Mouse (Mus musculus) kidney, embryonic 15.5 days (tissue): ENCODE results near the gene Slc11a1. TPM values are rescaled to one million over a fixed set of nuclear protein-coding genes. Genes with fewer than 3 reads are reported as not detected.
"Not testable (repeated sequence)": the region's sequence is repeated elsewhere in the genome, so short reads cannot be mapped to it uniquely, and the experiment has no call there.

Source experiments
- ATAC-seq: fragments of 200-750 bp; cut with Nextera tagmentation; replicated peaks from 2 replicates; pipeline ENCODE4 v1.8.0; 2017; ENCODE audit warnings: moderate TSS enrichment; ENCODE audit not compliant: low FRiP score
- H3K27ac ChIP-seq: fragments of 300-500 bp; sonication (generic); 2 replicates; pipeline ENCODE4 v1.5.1; 2015; ENCODE audit warnings: mild to moderate bottlenecking, inconsistent platforms
- H3K27me3 ChIP-seq: fragments of 300-500 bp; sonication (generic); 2 replicates; pipeline ENCODE4 v1.6.1; 2015; ENCODE audit warnings: inconsistent platforms
- H3K36me3 ChIP-seq: fragments of 300-500 bp; sonication (generic); 2 replicates; pipeline ENCODE4 v1.6.1; 2015; ENCODE audit warnings: inconsistent platforms
- H3K4me1 ChIP-seq: fragments of 300-500 bp; sonication (generic); 2 replicates; pipeline ENCODE4 v1.6.1; 2015; ENCODE audit warnings: inconsistent platforms
- H3K4me2 ChIP-seq: fragments of 300-500 bp; sonication (generic); 2 replicates; pipeline ENCODE4 v1.6.1; 2015; ENCODE audit warnings: moderate library complexity, mild to moderate bottlenecking, inconsistent platforms
- H3K4me3 ChIP-seq: fragments of 300-500 bp; sonication (generic); replicated peaks from 2 replicates; pipeline ENCODE4 v1.5.1; 2015; ENCODE audit warnings: mild to moderate bottlenecking, inconsistent platforms
- H3K9ac ChIP-seq: fragments of 300-500 bp; sonication (generic); 2 replicates; pipeline ENCODE4 v1.6.1; 2015; ENCODE audit warnings: mild to moderate bottlenecking, inconsistent platforms
- H3K9me3 ChIP-seq: fragments of 300-500 bp; sonication (generic); replicated peaks from 2 replicates; pipeline ENCODE4 v1.6.1; 2016; ENCODE audit warnings: inconsistent platforms
- WGBS: fragments of 180-500 bp; shearing (Covaris S2); methylation state at CpG from one replicate; pipeline ENCODE4 v1.1.7; 2015; ENCODE audit warnings: mixed read lengths; 5-methylcytosine and 5-hydroxymethylcytosine counted together
- polyA plus RNA-seq: library from polyadenylated mRNA; unstranded; fragments of >200 nt; fragmentation: Nextera tagmentation; extraction: Ambion mirVana; gene quantifications from 2 replicates; pipeline ENCODE4 v1.2.1, GENCODE M21; 2015

Slc11a1 gene
- polyA plus RNA-seq = 3.8 and 5.9 TPM in 2 replicates

DNA sequence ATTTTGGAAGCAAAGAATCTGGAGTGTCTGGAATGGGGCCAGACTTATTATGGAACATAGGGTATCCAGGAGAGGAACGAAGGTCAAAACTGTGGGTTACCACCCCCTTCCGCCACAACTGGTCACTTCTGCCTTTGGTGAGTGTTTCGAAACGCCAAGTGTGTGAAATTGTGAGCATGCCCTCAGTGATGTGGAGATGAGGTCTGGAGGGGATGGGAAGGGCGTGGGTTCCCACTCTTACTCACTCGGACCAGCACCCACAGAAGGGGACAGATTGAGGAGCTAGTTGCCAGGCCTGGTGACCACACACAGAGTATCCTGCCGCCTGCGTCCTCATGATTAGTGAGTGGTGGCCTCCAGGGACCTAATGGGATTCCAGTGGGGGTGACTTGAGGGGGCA lies at the start of gene Slc11a1:
Slc11a1 (plus strand) TSS at position 216 of the 400 bp plus-strand sequence.
- ATAC-seq = no peak
- Histone ChIP-seq H3K36me3 (no peaks in the 10 kb centered on the region), H3K27ac (no peak within 1 kb of the TSS), H3K9me3 (no peaks in the 10 kb centered on the region), H3K4me3 (no peak within 1 kb of the TSS), H3K9ac (no peak within 1 kb of the TSS), H3K27me3 (no peaks in the 10 kb centered on the region), H3K4me1 (peaks cover 6% of the 10 kb centered on the region; the same call in 1 of the 2 replicates), H3K4me2 (no peak within 1 kb of the TSS)
- 66% methylated on average over 8 of the region's 8 CpGs for WGBS

- not testable (repeated sequence) for H3K9me3 ChIP-seq, H3K36me3 ChIP-seq, H3K4me3 ChIP-seq, H3K27ac ChIP-seq, H3K9ac ChIP-seq, H3K4me2 ChIP-seq, ATAC-seq, H3K27me3 ChIP-seq
- WGBS = 76% methylated on average over 2 of the region's 2 CpGs
- H3K4me1 ChIP-seq = peaks cover 25% of the 10 kb centered on the region
These were observed 48.1 kb upstream of the Slc11a1 start for GRCm38 (mm10) chr1:74326916-74327315.

DNA sequence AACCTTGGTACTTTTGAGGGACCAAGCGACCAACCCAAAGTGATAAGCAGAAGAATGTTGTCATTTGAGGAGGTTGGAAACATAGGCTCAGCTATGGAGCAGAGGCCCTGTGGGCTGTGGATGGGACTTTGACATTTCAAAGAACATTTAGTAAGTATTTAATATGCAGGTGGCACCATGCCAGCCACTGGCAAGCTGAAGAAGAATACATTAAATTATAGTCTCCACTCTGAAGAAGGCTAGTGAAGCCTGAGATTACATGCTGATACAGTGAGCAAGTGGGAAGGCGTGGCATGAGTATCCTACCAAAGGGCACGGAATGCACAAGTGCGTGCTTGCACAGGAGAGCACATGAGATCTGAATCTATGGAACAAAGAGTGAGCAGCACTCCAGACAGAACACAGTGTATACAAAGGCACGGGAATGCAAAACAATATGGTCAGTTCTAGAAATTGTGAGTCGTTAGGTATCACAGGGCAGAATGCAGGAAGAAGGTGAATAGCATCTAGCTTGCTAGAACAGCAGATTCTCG lies 45.0 kb upstream of the Slc11a1 start:
- no peak overlapping the region for H3K4me2 ChIP-seq
- no peak overlapping the region for H3K9ac ChIP-seq
- peak overlapping the region; percentile 86 for H3K27ac ChIP-seq
- H3K36me3 ChIP-seq = no peaks in the 10 kb centered on the region; the same call in 1 of the 2 replicates
- no peaks in the 10 kb centered on the region for H3K27me3 ChIP-seq
- ATAC-seq = no peak
- no peak overlapping the region for H3K4me3 ChIP-seq
- WGBS = 76% methylated on average over 7 of the region's 7 CpGs
- H3K9me3 ChIP-seq = no peaks in the 10 kb centered on the region
- H3K4me1 ChIP-seq = peaks cover 50% of the 10 kb centered on the region

DNA sequence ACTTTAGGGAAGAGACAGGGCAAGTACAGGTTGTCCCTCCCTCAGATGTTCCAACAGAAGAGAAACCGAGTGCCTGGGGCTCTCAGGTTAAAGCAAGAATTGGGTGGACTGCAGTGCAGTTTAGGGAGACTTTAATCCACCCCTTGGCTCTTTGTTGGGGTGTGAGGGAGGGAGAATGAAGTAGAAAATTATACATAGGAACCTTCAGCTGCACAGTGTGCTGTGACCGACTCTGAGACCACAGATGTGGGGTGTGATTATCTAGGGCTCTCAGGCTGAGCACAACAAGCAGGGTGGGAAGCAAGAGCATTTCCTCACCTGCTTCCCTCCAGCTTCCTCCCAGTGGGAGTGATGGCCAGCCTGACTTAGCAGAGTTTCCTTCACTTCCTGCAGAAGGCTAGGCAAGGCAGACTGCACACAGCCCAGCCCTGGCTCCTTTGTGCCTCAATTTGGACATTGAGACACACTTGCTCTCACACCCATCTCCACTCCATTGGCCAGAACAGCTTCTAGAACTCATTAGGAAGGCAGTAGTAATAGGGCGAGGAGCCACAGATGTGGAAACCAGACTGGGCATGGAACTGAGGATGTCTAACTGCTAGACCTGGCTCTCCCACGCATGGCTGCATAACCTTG lies 43.8 kb upstream of the Slc11a1 start:
- Histone ChIP-seq H3K9ac (no peak overlapping the region), H3K4me3 (no peak overlapping the region), H3K36me3 (no peaks in the 10 kb centered on the region; the same call in 1 of the 2 replicates), H3K27me3 (no peaks in the 10 kb centered on the region), H3K4me1 (peaks cover 56% of the 10 kb centered on the region), H3K9me3 (no peaks in the 10 kb centered on the region), H3K27ac (peak overlapping the region; percentile 86), H3K4me2 (no peak overlapping the region)
- ATAC-seq = no peak
- WGBS = 55% methylated on average over 4 of the region's 4 CpGs

- ATAC-seq = peak; percentile 97
- no peaks in the 10 kb centered on the region for H3K27me3 ChIP-seq
- H3K36me3 ChIP-seq = no peaks in the 10 kb centered on the region; the same call in 1 of the 2 replicates
- peak overlapping the region; percentile 61 for H3K9ac ChIP-seq
- peak overlapping the region; percentile 53 for H3K4me3 ChIP-seq
- H3K4me2 ChIP-seq = peak overlapping the region; percentile 91
- WGBS = 0% methylated on average over 35 of the region's 36 CpGs
- no peaks in the 10 kb centered on the region for H3K9me3 ChIP-seq
- H3K27ac ChIP-seq = peak overlapping the region; percentile 86
- peaks cover 56% of the 10 kb centered on the region for H3K4me1 ChIP-seq
These were observed 42.7 kb upstream of the Slc11a1 start for GRCm38 (mm10) chr1:74332241-74332763.

- H3K27me3 ChIP-seq = no peaks in the 10 kb centered on the region
- H3K4me3 ChIP-seq = peak overlapping the region; percentile 53
- H3K36me3 ChIP-seq = no peaks in the 10 kb centered on the region; the same call in 1 of the 2 replicates
- H3K4me2 ChIP-seq = peak overlapping the region; percentile 91
- peaks cover 56% of the 10 kb centered on the region for H3K4me1 ChIP-seq
- H3K9ac ChIP-seq = peak overlapping the region; percentile 61
- H3K27ac ChIP-seq = peak overlapping the region; percentile 86
- WGBS = 5% methylated on average over 9 of the region's 9 CpGs
- no peak for ATAC-seq
- no peaks in the 10 kb centered on the region for H3K9me3 ChIP-seq
These were observed 42.1 kb upstream of the Slc11a1 start for GRCm38 (mm10) chr1:74332930-74333329.

DNA sequence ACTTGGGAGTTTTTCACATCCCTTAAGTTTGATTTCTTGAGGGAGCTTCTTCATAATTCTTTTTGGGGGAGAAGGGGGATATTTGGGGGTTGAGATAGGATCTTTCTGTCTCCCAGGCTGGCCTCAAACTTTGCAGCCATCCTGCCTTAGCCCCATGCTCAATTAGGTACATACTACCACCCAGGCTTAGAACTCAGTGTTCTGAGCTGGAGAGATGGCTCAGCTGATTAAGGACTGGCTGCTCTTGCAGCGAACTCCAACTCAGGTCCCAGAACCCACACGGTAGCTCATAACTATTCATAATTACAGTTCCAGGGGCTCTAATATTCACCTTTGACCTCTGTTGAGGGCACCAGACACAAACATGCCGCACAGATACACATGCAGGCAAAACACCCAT lies 40.4 kb upstream of the Slc11a1 start:
- WGBS = 79% methylated on average over 3 of the region's 3 CpGs
- Histone ChIP-seq H3K4me2 (no peak overlapping the region), H3K9me3 (no peaks in the 10 kb centered on the region), H3K4me3 (no peak overlapping the region), H3K27ac (no peak overlapping the region), H3K27me3 (no peaks in the 10 kb centered on the region), H3K9ac (no peak overlapping the region), H3K4me1 (peaks cover 54% of the 10 kb centered on the region), H3K36me3 (no peaks in the 10 kb centered on the region)
- ATAC-seq = no peak

DNA sequence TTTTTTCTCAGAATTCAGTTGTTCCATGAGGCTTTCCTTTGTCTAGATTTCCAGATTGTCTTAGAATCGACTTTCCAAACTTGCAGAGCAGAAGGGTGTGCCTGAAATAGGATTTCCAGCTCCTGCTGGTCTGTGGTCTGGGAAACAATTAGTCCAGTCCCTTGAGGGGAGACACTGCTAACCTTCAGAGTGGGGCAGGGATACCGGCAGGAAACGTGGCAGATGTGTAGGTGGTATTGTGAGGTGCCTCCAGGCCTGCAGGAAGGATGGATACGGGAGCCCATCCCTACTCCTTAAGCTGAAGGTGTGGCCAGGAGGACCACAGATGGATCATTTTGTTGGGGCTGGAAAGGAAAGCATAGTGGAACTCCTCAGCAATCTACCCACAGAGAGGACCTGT lies 40.0 kb upstream of the Slc11a1 start:
- no peak overlapping the region for H3K4me3 ChIP-seq
- H3K4me2 ChIP-seq = no peak overlapping the region
- WGBS = 65% methylated on average over 4 of the region's 4 CpGs
- H3K27me3 ChIP-seq = no peaks in the 10 kb centered on the region
- no peaks in the 10 kb centered on the region for H3K9me3 ChIP-seq
- no peaks in the 10 kb centered on the region for H3K36me3 ChIP-seq
- H3K27ac ChIP-seq = no peak overlapping the region
- no peak overlapping the region for H3K9ac ChIP-seq
- ATAC-seq = no peak
- peaks cover 54% of the 10 kb centered on the region for H3K4me1 ChIP-seq

DNA sequence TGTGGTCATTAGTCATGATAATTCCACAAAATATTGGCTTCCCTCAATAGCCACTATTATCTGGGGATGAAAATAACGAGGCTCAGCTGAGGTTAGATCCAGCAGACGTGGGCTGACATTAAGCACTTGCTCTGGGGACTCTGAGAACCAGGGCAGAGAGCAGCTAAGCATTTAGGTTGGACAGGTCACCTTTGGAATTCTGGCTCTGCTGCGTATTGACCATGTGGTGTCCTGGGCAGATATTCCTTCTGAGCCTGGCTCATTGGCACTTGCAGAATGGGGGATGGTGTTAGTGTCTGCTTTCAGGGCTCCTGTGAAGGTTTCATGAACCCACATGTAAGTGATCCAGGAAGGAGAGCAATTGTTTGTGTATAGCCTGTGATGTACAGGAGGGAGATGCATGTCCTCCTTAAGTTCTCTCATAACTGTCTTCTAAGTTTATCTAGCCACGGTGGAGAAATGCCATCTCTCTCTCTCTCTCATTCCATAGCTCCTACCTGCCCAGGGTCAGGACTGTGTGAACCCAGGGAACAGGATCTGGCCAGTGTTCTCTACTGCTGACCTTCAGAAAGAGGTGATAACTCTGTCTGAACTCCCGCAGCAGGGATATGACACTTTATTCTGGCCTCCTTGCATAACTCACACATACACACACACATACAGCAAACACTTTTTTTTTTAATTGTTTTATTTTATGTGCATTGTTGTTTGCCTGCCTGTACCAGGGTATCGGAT lies 39.4 kb upstream of the Slc11a1 start:
- Histone ChIP-seq H3K4me1 (peaks cover 50% of the 10 kb centered on the region), H3K4me3 (no peak overlapping the region), H3K9me3 (no peaks in the 10 kb centered on the region), H3K4me2 (no peak overlapping the region), H3K36me3 (no peaks in the 10 kb centered on the region), H3K27me3 (no peaks in the 10 kb centered on the region), H3K9ac (no peak overlapping the region), H3K27ac (no peak overlapping the region)
- WGBS = 76% methylated on average over 6 of the region's 6 CpGs
- no peak for ATAC-seq

DNA sequence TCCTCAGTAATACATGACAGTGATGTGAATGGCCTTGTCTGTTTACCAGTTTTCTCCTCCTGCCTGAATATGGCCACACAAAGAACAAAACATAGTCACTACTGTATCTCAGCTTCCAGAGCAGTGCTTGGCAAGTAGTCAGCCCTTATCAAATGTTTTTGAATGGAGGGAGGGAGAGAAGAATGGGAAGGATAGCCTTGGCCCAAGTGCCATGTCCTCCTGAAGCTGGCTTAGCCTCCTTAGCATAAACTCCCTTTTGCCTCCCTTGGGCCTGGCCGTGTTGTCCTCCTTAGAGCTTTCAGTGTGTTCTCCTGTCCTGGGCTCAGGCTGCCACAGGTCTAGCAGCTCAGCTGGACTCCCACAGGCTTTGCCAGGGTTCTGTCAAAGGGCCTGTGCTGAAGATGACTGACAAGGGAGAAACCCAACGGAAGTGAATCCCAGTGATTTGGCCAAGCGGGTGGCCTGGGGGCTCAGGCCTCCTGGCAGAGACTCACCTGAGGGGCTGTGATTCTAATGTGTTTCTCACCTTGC lies 37.7 kb upstream of the Slc11a1 start:
- Histone ChIP-seq H3K27me3 (no peaks in the 10 kb centered on the region), H3K9me3 (no peaks in the 10 kb centered on the region), H3K36me3 (no peaks in the 10 kb centered on the region), H3K4me1 (peaks cover 40% of the 10 kb centered on the region), H3K4me3 (no peak overlapping the region), H3K27ac (no peak overlapping the region), H3K4me2 (no peak overlapping the region), H3K9ac (no peak overlapping the region)
- 85% methylated on average over 3 of the region's 3 CpGs for WGBS
- no peak for ATAC-seq

DNA sequence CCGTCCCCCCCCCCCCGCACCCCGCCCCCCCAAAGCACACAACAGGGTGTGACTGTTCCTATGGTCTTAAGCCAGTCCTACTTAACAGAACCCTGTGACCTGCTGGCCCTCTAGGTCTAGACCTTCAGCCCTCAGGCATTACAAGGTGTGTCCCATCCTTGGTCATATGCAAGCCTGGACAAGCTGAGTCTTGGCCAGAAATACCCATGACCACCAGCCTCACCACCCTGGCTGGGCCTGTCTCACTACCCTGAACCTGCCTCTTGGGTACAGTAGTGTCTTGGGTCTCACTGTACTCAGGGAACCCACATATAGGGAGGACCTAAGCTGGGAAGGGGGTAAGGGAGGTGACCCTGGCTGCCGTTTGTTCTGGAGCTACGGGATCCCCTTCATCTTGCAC lies 37.0 kb upstream of the Slc11a1 start:
- no peak overlapping the region for H3K4me2 ChIP-seq
- no peaks in the 10 kb centered on the region for H3K36me3 ChIP-seq
- no peaks in the 10 kb centered on the region for H3K27me3 ChIP-seq
- no peak overlapping the region for H3K4me3 ChIP-seq
- no peak overlapping the region for H3K9ac ChIP-seq
- H3K27ac ChIP-seq = no peak overlapping the region
- 75% methylated on average over 5 of the region's 5 CpGs for WGBS
- H3K9me3 ChIP-seq = no peaks in the 10 kb centered on the region
- peaks cover 42% of the 10 kb centered on the region for H3K4me1 ChIP-seq
- no peak for ATAC-seq

- 62% methylated on average over 4 of the region's 4 CpGs for WGBS
- Histone ChIP-seq H3K27me3 (no peaks in the 10 kb centered on the region), H3K4me3 (no peak overlapping the region), H3K27ac (no peak overlapping the region), H3K4me1 (peaks cover 42% of the 10 kb centered on the region), H3K4me2 (no peak overlapping the region), H3K36me3 (no peaks in the 10 kb centered on the region), H3K9me3 (no peaks in the 10 kb centered on the region), H3K9ac (no peak overlapping the region)
- ATAC-seq = no peak
These were observed 36.4 kb upstream of the Slc11a1 start for GRCm38 (mm10) chr1:74338626-74339025.
